Mouse (Mus musculus) layer of hippocampus, adult 2 months (tissue): ENCODE results near the gene Tapbp. TPM values are rescaled to one million over a fixed set of nuclear protein-coding genes. Genes with fewer than 3 reads are reported as not detected.

Experiments used
- DNase-seq, 2 experiments: peaks; one replicate each; pipeline ENCODE4 v3.0.0; 2022; ENCODE audit warnings: low spot score in 2 of 2
- H3K27ac ChIP-seq: fragments of 200-600 bp; 2 replicates; pipeline ENCODE4 v1.8.1; 2022
- H3K4me3 ChIP-seq: fragments of 200-600 bp; 2 replicates; pipeline ENCODE4 v1.8.1; 2022; ENCODE audit warnings: mild to moderate bottlenecking
- CTCF ChIP-seq: fragments of 200-600 bp; conservative IDR thresholded peaks from 2 replicates; pipeline ENCODE4 v1.8.1; 2022; ENCODE audit warnings: antibody characterized with exemption, mild to moderate bottlenecking, moderate library complexity
- total RNA-seq, 2 experiments: library from RNA; stranded (reverse); gene quantifications; 2 replicates each; pipeline ENCODE4 v1.2.3; 2021

Tapbp gene
- total RNA-seq, 2 experiments from 2014 or later = 30.2 to 40.1 TPM

GRCm38 (mm10) chr17:33919351-33920281, 3.9 kb downstream of the Tapbp start:
- TF ChIP-seq CTCF = peak; percentile 50
- Histone ChIP-seq H3K27ac (peak overlapping the region; percentile 83), H3K4me3 (peak overlapping the region; percentile 78)
- DNase-seq = peak in 1 of 2 experiments; percentile 55

GRCm38 (mm10) chr17:33920282-33921097, 4.8 kb downstream of the Tapbp start:
- Histone ChIP-seq H3K4me3 (peak overlapping the region; percentile 78), H3K27ac (peak overlapping the region; percentile 83)
- peak; percentile 89 for TF ChIP-seq CTCF

GRCm38 (mm10) chr17:33921361-33921760, 5.7 kb downstream of the Tapbp start:
- no peak for DNase-seq
- TF ChIP-seq CTCF = no peak
- no peak overlapping the region for H3K4me3 ChIP-seq
- H3K27ac ChIP-seq = no peak overlapping the region

More at GRCm38 (mm10) chr17:33920282-33921097, 4.8 kb downstream of the Tapbp start:
- DNase-seq = peak; percentile 75

GRCm38 (mm10) chr17:33924577-33925283, 9.0 kb downstream of the Tapbp start:
- TF ChIP-seq CTCF = peak; percentile 56
- H3K4me3 ChIP-seq = no peak overlapping the region
- H3K27ac ChIP-seq = no peak overlapping the region
- no peak for DNase-seq

GRCm38 (mm10) chr17:33925406-33926116, 9.9 kb downstream of the Tapbp start:
- H3K4me3 ChIP-seq = no peak overlapping the region
- TF ChIP-seq CTCF = peak; percentile 39
- no peak for DNase-seq
- no peak overlapping the region for H3K27ac ChIP-seq

- Histone ChIP-seq H3K27ac (no peak overlapping the region), H3K4me3 (no peak overlapping the region)
- TF ChIP-seq CTCF = peak; percentile 57
- no peak for DNase-seq
These were observed 10.7 kb downstream of the Tapbp start for GRCm38 (mm10) chr17:33926207-33926932.

GRCm38 (mm10) chr17:33928251-33928947, 12.7 kb downstream of the Tapbp start:
- no peak for DNase-seq
- H3K4me3 ChIP-seq = peak overlapping the region; percentile 77
- TF ChIP-seq CTCF = no peak
- peak overlapping the region; percentile 96 for H3K27ac ChIP-seq

- TF ChIP-seq CTCF = peak; percentile 70
- Histone ChIP-seq H3K4me3 (peak within 1 kb of the TSS; percentile 77), H3K27ac (peak within 1 kb of the TSS; percentile 96)
- peak; percentile 91 to 95 for DNase-seq
These were observed 13.9 kb downstream of the Tapbp start, which contains the start of gene Rgl2 for GRCm38 (mm10) chr17:33929371-33930279. Gene Rgl2, plus strand, starts transcription at chr17:33929543.

GRCm38 (mm10) chr17:33930280-33931158, 14.8 kb downstream of the Tapbp start:
- Histone ChIP-seq H3K27ac (peak overlapping the region; percentile 96), H3K4me3 (peak overlapping the region; percentile 77)
- no peak for TF ChIP-seq CTCF
- peak; percentile 69 to 74 for DNase-seq
